Mouse (Mus musculus) ES-CJ7 (cell line): ENCODE data around the gene Keap1.
A peak's percentile ranks its signal among the peaks of the same experiment; 100 is the strongest.
"Not testable (repeated sequence)": the region's sequence is repeated elsewhere in the genome, so short reads cannot be mapped to it uniquely, and the experiment has no call there.

Experiments used
- DNase-seq: peaks from one replicate; pipeline ENCODE4 v3.0.0; 2011; ENCODE audit warnings: low read depth, low spot score

Gene Keap1

GRCm38 (mm10) chr9:21264272-21264999 lies 25.3 kb upstream of the Keap1 start:
- DNase-seq: no peak

GRCm38 (mm10) chr9:21261831-21262230 lies 22.7 kb upstream of the Keap1 start:
- DNase-seq: peak; percentile 62

- no peak for DNase-seq
Observed at GRCm38 (mm10) chr9:21260491-21261040, 21.4 kb upstream of the Keap1 start.

- not testable (repeated sequence) for DNase-seq
Observed at GRCm38 (mm10) chr9:21256349-21256748, 17.2 kb upstream of the Keap1 start.

- DNase-seq: no peak
Observed at GRCm38 (mm10) chr9:21254690-21255089, 15.5 kb upstream of the Keap1 start.

- DNase-seq: no peak
Observed at GRCm38 (mm10) chr9:21251116-21251735, 12.1 kb upstream of the Keap1 start.

GRCm38 (mm10) chr9:21250509-21250908 lies 11.3 kb upstream of the Keap1 start:
- no peak for DNase-seq

GRCm38 (mm10) chr9:21249629-21250508 lies 10.7 kb upstream of the Keap1 start:
- no peak for DNase-seq

- DNase-seq: no peak
Observed at GRCm38 (mm10) chr9:21248326-21248725, 9.2 kb upstream of the Keap1 start, which contains the start of gene S1pr5. S1pr5 (minus strand) TSS chr9:21248443.

- DNase-seq: no peak
Observed at GRCm38 (mm10) chr9:21246342-21246741, 7.2 kb upstream of the Keap1 start.

GRCm38 (mm10) chr9:21245113-21245487 lies 5.9 kb upstream of the Keap1 start:
- DNase-seq: no peak

GRCm38 (mm10) chr9:21244428-21245112 lies 5.4 kb upstream of the Keap1 start:
- DNase-seq: no peak

- no peak for DNase-seq
Observed at GRCm38 (mm10) chr9:21243826-21244427, 4.8 kb upstream of the Keap1 start.

GRCm38 (mm10) chr9:21241343-21241742 lies 2.2 kb upstream of the Keap1 start:
- DNase-seq: peak; percentile 96

- no peak for DNase-seq
Observed at GRCm38 (mm10) chr9:21239465-21239848, 296 bp upstream of the Keap1 start.

- DNase-seq: no peak
Observed at GRCm38 (mm10) chr9:21238004-21238732, 993 bp downstream of the Keap1 start.

- DNase-seq: peak; percentile 71
Observed at GRCm38 (mm10) chr9:21237368-21238003, 1.7 kb downstream of the Keap1 start.

- no peak for DNase-seq
Observed at GRCm38 (mm10) chr9:21236991-21237367, 2.2 kb downstream of the Keap1 start.

- DNase-seq: no peak
Observed at GRCm38 (mm10) chr9:21235341-21235740, 3.8 kb downstream of the Keap1 start.

GRCm38 (mm10) chr9:21233805-21234204 lies 5.4 kb downstream of the Keap1 start:
- no peak for DNase-seq
